7 mouse cellular contexts compared by ENCODE assay signal in the genomic region with DNA sequence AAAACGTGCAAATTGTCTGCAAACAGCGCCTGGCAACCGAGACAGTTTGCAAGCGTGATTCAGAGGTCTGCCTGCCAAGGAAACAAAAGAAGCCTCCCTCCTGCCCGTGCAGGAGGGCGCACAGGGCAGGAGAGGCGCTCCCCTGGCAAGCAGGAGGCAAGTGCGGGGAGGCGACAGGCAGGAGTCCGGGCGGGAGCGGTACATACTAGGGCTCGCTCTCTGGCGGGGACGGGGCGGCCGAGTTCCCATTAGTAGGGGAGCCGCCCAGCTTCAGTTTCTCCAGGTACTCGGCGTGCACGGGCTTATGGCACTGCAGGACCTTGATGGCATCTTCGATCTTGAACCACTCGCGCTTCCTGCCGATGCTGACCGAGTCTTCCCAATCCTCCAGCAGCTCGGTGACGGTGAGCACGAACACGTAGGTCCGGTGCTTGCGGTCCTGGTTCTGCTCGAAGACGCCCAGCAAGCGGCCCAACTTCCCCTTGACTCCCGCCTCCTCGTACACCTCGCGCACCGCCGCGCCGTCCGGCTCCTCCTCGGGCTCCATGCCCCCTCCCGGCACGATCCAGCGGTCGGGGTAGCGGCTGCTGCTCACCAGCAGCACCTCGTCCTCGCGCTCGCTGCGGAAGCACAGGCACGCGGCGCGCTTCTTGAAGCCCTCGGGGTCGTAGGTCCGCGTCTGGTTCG. TPM values are rescaled to one million over a fixed set of nuclear protein-coding genes. Genes with fewer than 3 reads are reported as not detected.
DNase-seq lines count a peak whose midpoint lies in the region; ATAC-seq and TF ChIP-seq lines count a peak whose summit lies in the region.
"Not testable (repeated sequence)": the region's sequence is repeated elsewhere in the genome, so short reads cannot be mapped to it uniquely, and the experiment has no call there.

No protein-coding gene starts in this region.

- not testable (repeated sequence) for H3K9me3 ChIP-seq in embryonic facial prominence, embryonic 13.5 days; heart, embryonic 10.5 days; hindbrain, embryonic 15.5 days; lung, postnatal 0 days (ENCODE audit: low read length); neural tube, embryonic 14.5 days (ENCODE audit: control insufficient read depth, low read length)

- peak overlapping the region; percentile 52 for H3K4me2 ChIP-seq in embryonic facial prominence, embryonic 13.5 days
- peak overlapping the region; percentile 56 for H3K4me2 ChIP-seq in hindbrain, embryonic 15.5 days
- H3K4me2 ChIP-seq in lung, postnatal 0 days (replicated peaks; ENCODE audit: low read depth, low read length); neural tube, embryonic 14.5 days (ENCODE audit: low read depth, low read length): not testable (repeated sequence)

- DNase-seq in brain, embryonic 14.5 days (ENCODE audit: low read depth), result peak; percentile 3
- not testable (repeated sequence) for DNase-seq in heart, embryonic 10.5 days (ENCODE audit: low spot score); layer of hippocampus, adult 2 months (ENCODE audit: low spot score in 2 of 2); lung, postnatal 0 days (ENCODE audit: low spot score)

- H3K4me3 ChIP-seq in embryonic facial prominence, embryonic 13.5 days, result peak overlapping the region; percentile 36
- peak overlapping the region; percentile 42 for H3K4me3 ChIP-seq in heart, embryonic 10.5 days
- H3K4me3 ChIP-seq in hindbrain, embryonic 15.5 days, result peak overlapping the region; percentile 40
- H3K4me3 ChIP-seq in layer of hippocampus, adult 2 months, result peak overlapping the region; percentile 48
- not testable (repeated sequence) for H3K4me3 ChIP-seq in lung, postnatal 0 days (ENCODE audit: low read depth, low read length)
- H3K4me3 ChIP-seq in neural tube, embryonic 14.5 days (ENCODE audit: low read depth, low read length), result peak overlapping the region; percentile 30

- 10% methylated on average over 17 of the region's 64 CpGs for WGBS in embryonic facial prominence, embryonic 13.5 days
- WGBS in heart, embryonic 10.5 days, result 25% methylated on average over 20 of the region's 64 CpGs
- 18% methylated on average over 12 of the region's 64 CpGs for WGBS in hindbrain, embryonic 15.5 days
- no CpG with 5 or more reads among the region's 64 CpGs for WGBS in lung, postnatal 0 days
- 13% methylated on average over 9 of the region's 64 CpGs for WGBS in neural tube, embryonic 14.5 days

- TF ChIP-seq POLR2A in brain, embryonic 14.5 days (IDR thresholded peaks at IDR 0.05; ENCODE audit: borderline replicate concordance, extremely low read depth, insufficient read depth, insufficient read length, poor library complexity, severe bottlenecking), result not testable (repeated sequence)

- not testable (repeated sequence) for H3K36me3 ChIP-seq in embryonic facial prominence, embryonic 13.5 days; heart, embryonic 10.5 days; hindbrain, embryonic 15.5 days; lung, postnatal 0 days (ENCODE audit: insufficient read depth, low read length); neural tube, embryonic 14.5 days (ENCODE audit: control insufficient read depth, insufficient read depth, low read length)

- not testable (repeated sequence) for H3K9ac ChIP-seq in embryonic facial prominence, embryonic 13.5 days; lung, postnatal 0 days (replicated peaks; ENCODE audit: low read depth); neural tube, embryonic 14.5 days (replicated peaks; ENCODE audit: low read depth, low read length)
- 0 out of 2 replicates have a peak overlapping the region, but pooled peaks have one; percentile 22 for H3K9ac ChIP-seq in hindbrain, embryonic 15.5 days

- TF ChIP-seq EP300 in lung, postnatal 0 days (IDR thresholded peaks at IDR 0.05), result not testable (repeated sequence)

- H3K27me3 ChIP-seq in embryonic facial prominence, embryonic 13.5 days; heart, embryonic 10.5 days (ENCODE audit: insufficient read depth, poor library complexity, severe bottlenecking); hindbrain, embryonic 15.5 days; lung, postnatal 0 days (replicated peaks; ENCODE audit: insufficient read depth, low read length); neural tube, embryonic 14.5 days (ENCODE audit: control insufficient read depth, insufficient read depth, low read length): not testable (repeated sequence)

- not testable (repeated sequence) for H3K4me1 ChIP-seq in embryonic facial prominence, embryonic 13.5 days; heart, embryonic 10.5 days; hindbrain, embryonic 15.5 days (replicated peaks); lung, postnatal 0 days (ENCODE audit: insufficient read depth, low read depth, low read length); neural tube, embryonic 14.5 days (ENCODE audit: control insufficient read depth, insufficient read depth, low read length)

- not testable (repeated sequence) for H3K27ac ChIP-seq in embryonic facial prominence, embryonic 13.5 days; heart, embryonic 10.5 days; lung, postnatal 0 days (ENCODE audit: low read length); neural tube, embryonic 14.5 days (ENCODE audit: low read depth, low read length)
- H3K27ac ChIP-seq in hindbrain, embryonic 15.5 days (replicated peaks), result peak overlapping the region; percentile 68
- peak overlapping the region; percentile 68; the same call in 1 of the 2 replicates for H3K27ac ChIP-seq in layer of hippocampus, adult 2 months

- peak; percentile 38; the same call in 1 of the 2 replicates for ATAC-seq in embryonic facial prominence, embryonic 13.5 days (ENCODE audit: insufficient number of reproducible peaks, insufficient read depth, low FRiP score, low TSS enrichment, low read depth)
- peak; percentile 58 for ATAC-seq in hindbrain, embryonic 15.5 days (ENCODE audit: low FRiP score, low read depth)
- peak; percentile 43 for ATAC-seq in lung, postnatal 0 days
- peak; percentile 78 for ATAC-seq in neural tube, embryonic 14.5 days (ENCODE audit: low read depth)

- not testable (repeated sequence) for TF ChIP-seq CTCF in brain, embryonic 14.5 days (IDR thresholded peaks at IDR 0.05; ENCODE audit: borderline replicate concordance, extremely low read depth, insufficient read depth, insufficient read length); layer of hippocampus, adult 2 months (conservative IDR thresholded peaks at IDR 0.05); lung, postnatal 0 days (IDR thresholded peaks at IDR 0.05)

RNA-seq across cellular contexts. Expression of a gene that starts 0.5 kb away (rescaled TPM):
- polyA plus RNA-seq in brain, embryonic 14.5 days (2012; rRNA removed), result 41.2 and 43.8 TPM in 2 replicates
- 6.3 and 7.9 TPM in 2 replicates for polyA plus RNA-seq in embryonic facial prominence, embryonic 13.5 days (2015; fragmentation: Nextera tagmentation; extraction: Ambion mirVana)
- polyA plus RNA-seq in heart, embryonic 10.5 days (2016; fragmentation: Nextera tagmentation; extraction: Ambion mirVana), result 5.7 and 6.0 TPM in 2 replicates
- 49.0 and 51.4 TPM in 2 replicates for polyA plus RNA-seq in hindbrain, embryonic 15.5 days (2015; fragmentation: Nextera tagmentation; extraction: Ambion mirVana)
- 10 to 100 TPM; 25.7 to 31.4 TPM for total RNA-seq in layer of hippocampus, adult 2 months (2021)
- polyA plus RNA-seq in lung, postnatal 0 days (2015; fragmentation: Nextera tagmentation; extraction: Ambion mirVana), result 1.6 and 1.7 TPM in 2 replicates
- polyA plus RNA-seq in neural tube, embryonic 14.5 days (2014; fragmentation: Nextera tagmentation; extraction: Ambion mirVana), result 57.3 and 61.8 TPM in 2 replicates
